Mouse (Mus musculus): ENCODE measurements around the gene Col5a1. TPM values are rescaled to one million over a fixed set of nuclear protein-coding genes. Genes with fewer than 3 reads are reported as not detected.

The Col5a1 gene
- polyA plus RNA-seq, 1 experiment from 2014 or later, result 47.7 TPM

- no peak overlapping the region for H3K27ac ChIP-seq (ENCODE audit: low read length)
- H3K36me3 ChIP-seq (ENCODE audit: insufficient read depth, low read length), result no peaks in the 10 kb centered on the region
- H3K4me2 ChIP-seq (replicated peaks; ENCODE audit: low read depth, low read length), result no peak overlapping the region
- no peaks in the 10 kb centered on the region for H3K9me3 ChIP-seq (ENCODE audit: low read length)
- no peaks in the 10 kb centered on the region for H3K27me3 ChIP-seq (replicated peaks; ENCODE audit: insufficient read depth, low read length)
- ATAC-seq (no peak), DNase-seq (ENCODE audit: low spot score) (no peak)
- no peaks in the 10 kb centered on the region for H3K4me1 ChIP-seq (ENCODE audit: insufficient read depth, low read depth, low read length)
- TF ChIP-seq EP300 (IDR thresholded peaks at IDR 0.05) (no peak), CTCF (IDR thresholded peaks at IDR 0.05) (no peak)
- WGBS, result 75% methylated on average over 7 of the region's 7 CpGs
- no peak overlapping the region for H3K9ac ChIP-seq (replicated peaks; ENCODE audit: low read depth)
- H3K4me3 ChIP-seq (ENCODE audit: low read depth, low read length), result no peak overlapping the region
Measured at GRCm38 (mm10) chr2:28075616-28076187, 189.5 kb downstream of the Col5a1 start.

- no peak within 1 kb of the TSS for H3K4me2 ChIP-seq (replicated peaks; ENCODE audit: low read depth, low read length)
- WGBS, result 79% methylated on average over 3 of the region's 3 CpGs
- H3K27ac ChIP-seq (ENCODE audit: low read length), result no peak within 1 kb of the TSS
- H3K4me3 ChIP-seq (ENCODE audit: low read depth, low read length), result no peak within 1 kb of the TSS
- no peaks in the 10 kb centered on the region for H3K9me3 ChIP-seq (ENCODE audit: low read length)
- no peak for DNase-seq (ENCODE audit: low spot score)
- TF ChIP-seq EP300 (IDR thresholded peaks at IDR 0.05) (no peak), CTCF (IDR thresholded peaks at IDR 0.05) (no peak)
- H3K36me3 ChIP-seq (ENCODE audit: insufficient read depth, low read length), result no peaks in the 10 kb centered on the region
- no peak for ATAC-seq
- no peak within 1 kb of the TSS for H3K9ac ChIP-seq (replicated peaks; ENCODE audit: low read depth)
- H3K4me1 ChIP-seq (ENCODE audit: insufficient read depth, low read depth, low read length), result no peaks in the 10 kb centered on the region
- H3K27me3 ChIP-seq (replicated peaks; ENCODE audit: insufficient read depth, low read length), result no peaks in the 10 kb centered on the region
Measured at GRCm38 (mm10) chr2:28084768-28085167, 198.5 kb downstream of the Col5a1 start, which contains the start of gene Fcnb. TSS of gene Fcnb (minus strand) at chr2:28084885.

GRCm38 (mm10) chr2:28086112-28086511, 199.9 kb downstream of the Col5a1 start:
- Histone ChIP-seq H3K27me3 (replicated peaks; ENCODE audit: insufficient read depth, low read length) (no peaks in the 10 kb centered on the region), H3K36me3 (ENCODE audit: insufficient read depth, low read length) (no peaks in the 10 kb centered on the region), H3K27ac (ENCODE audit: low read length) (no peak overlapping the region), H3K4me2 (replicated peaks; ENCODE audit: low read depth, low read length) (no peak overlapping the region), H3K9me3 (ENCODE audit: low read length) (no peaks in the 10 kb centered on the region), H3K4me3 (ENCODE audit: low read depth, low read length) (no peak overlapping the region), H3K9ac (replicated peaks; ENCODE audit: low read depth) (no peak overlapping the region), H3K4me1 (ENCODE audit: insufficient read depth, low read depth, low read length) (no peaks in the 10 kb centered on the region)
- DNase-seq (ENCODE audit: low spot score) (no peak), ATAC-seq (no peak)
- no peak for TF ChIP-seq CTCF (IDR thresholded peaks at IDR 0.05)
- TF ChIP-seq EP300 (IDR thresholded peaks at IDR 0.05), result no peak
- WGBS, result 70% methylated on average over 10 of the region's 10 CpGs

- ATAC-seq, result peak; percentile 92
- no peak overlapping the region for H3K27ac ChIP-seq (ENCODE audit: low read length)
- DNase-seq (ENCODE audit: low spot score), result peak; percentile 85
- H3K27me3 ChIP-seq (replicated peaks; ENCODE audit: insufficient read depth, low read length), result no peaks in the 10 kb centered on the region
- WGBS, result 37% methylated on average over 5 of the region's 5 CpGs
- no peak overlapping the region for H3K4me2 ChIP-seq (replicated peaks; ENCODE audit: low read depth, low read length)
- H3K4me1 ChIP-seq (ENCODE audit: insufficient read depth, low read depth, low read length), result no peaks in the 10 kb centered on the region
- no peak for TF ChIP-seq CTCF (IDR thresholded peaks at IDR 0.05)
- TF ChIP-seq EP300 (IDR thresholded peaks at IDR 0.05), result peak; percentile 64
- no peaks in the 10 kb centered on the region for H3K9me3 ChIP-seq (ENCODE audit: low read length)
- no peaks in the 10 kb centered on the region for H3K36me3 ChIP-seq (ENCODE audit: insufficient read depth, low read length)
- H3K4me3 ChIP-seq (ENCODE audit: low read depth, low read length), result no peak overlapping the region
- H3K9ac ChIP-seq (replicated peaks; ENCODE audit: low read depth), result no peak overlapping the region
Measured at GRCm38 (mm10) chr2:28089095-28089494, 202.9 kb downstream of the Col5a1 start.

Other genes starting within 250 kb of the Col5a1 start
- 9.6 and 10.3 TPM in 2 replicates for gene Rxra, start 210.0 kb upstream of the Col5a1 start, polyA plus RNA-seq (2015; fragmentation: Nextera tagmentation; extraction: Ambion mirVana)
- gene Fcnb, start 198.5 kb downstream of the Col5a1 start, polyA plus RNA-seq (2015; fragmentation: Nextera tagmentation; extraction: Ambion mirVana), result 0.50 and 1.1 TPM in 2 replicates

Data from lung, postnatal 0 days (tissue).